Mouse (Mus musculus) E14TG2a.4 (cell line): ENCODE results near the gene Oprm1.

Source experiments
- CTCF ChIP-seq: conservative IDR thresholded peaks from 2 replicates; pipeline ENCODE4 v1.5.1; 2014; ENCODE audit warnings: low read length
- NANOG ChIP-seq: IDR thresholded peaks from 2 replicates; pipeline ENCODE4 v1.6.1; 2014; ENCODE audit warnings: borderline replicate concordance, low read length, mixed read lengths
- POU5F1 ChIP-seq: IDR thresholded peaks from 2 replicates; pipeline ENCODE4 v1.6.1; 2014; ENCODE audit warnings: low read length, borderline replicate concordance

DNA sequence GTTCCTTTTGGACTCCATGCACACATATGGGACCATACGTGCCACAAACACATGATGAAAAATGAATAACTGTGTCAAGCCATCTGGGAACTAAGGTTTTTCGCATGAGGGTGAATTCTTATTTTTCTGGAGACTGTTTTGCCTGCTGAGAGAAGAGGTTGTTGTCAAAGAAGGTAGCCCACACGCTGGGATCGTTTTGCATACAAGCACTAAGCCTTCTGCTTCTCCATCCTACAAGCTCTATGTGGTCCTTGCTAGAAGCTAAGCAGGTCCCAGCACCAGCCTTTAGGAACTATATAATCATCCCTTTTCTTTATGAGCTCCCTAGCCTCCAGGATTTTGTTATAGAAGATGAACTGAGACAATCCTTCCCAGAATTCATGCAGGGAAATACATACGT is 200.5 kb downstream of the Oprm1 start:
- TF ChIP-seq CTCF (no peak), POU5F1 (no peak), NANOG (no peak)
